Mouse (Mus musculus) CH12.LX (cell line): ENCODE data around the gene Adam30.

Experiments
- CHD2 ChIP-seq: IDR thresholded peaks from 2 replicates; pipeline ENCODE4 v1.6.1; 2011; ENCODE audit warnings: low read length, improper control_type of control experiment
- CTCF ChIP-seq, 2 experiments: IDR thresholded peaks in 1 of 2; conservative IDR thresholded peaks in 1 of 2; 2 replicates each; pipeline ENCODE4 v1.5.1; 2011 to 2012; ENCODE audit warnings: low read depth in 2 of 2, low read length in 2 of 2, improper control_type of control experiment in 1 of 2, inconsistent platforms in 1 of 2, mild to moderate bottlenecking in 1 of 2, moderate library complexity in 1 of 2
- EP300 ChIP-seq: IDR thresholded peaks from 2 replicates; pipeline ENCODE4 v1.6.1; 2011; ENCODE audit warnings: low read length, improper control_type of control experiment
- MAFK ChIP-seq: IDR thresholded peaks from 2 replicates; pipeline ENCODE4 v1.6.1; 2011; ENCODE audit warnings: low read length, improper control_type of control experiment; ENCODE audit not compliant: insufficient replicate concordance
- MAX ChIP-seq: IDR thresholded peaks from 2 replicates; pipeline ENCODE4 v1.6.1; 2011; ENCODE audit warnings: low read length, improper control_type of control experiment
- MAZ ChIP-seq: IDR thresholded peaks from 2 replicates; pipeline ENCODE4 v1.6.1; 2012; ENCODE audit warnings: low read depth, mild to moderate bottlenecking, inconsistent platforms, low read length, improper control_type of control experiment, moderate library complexity
- MEF2A ChIP-seq: IDR thresholded peaks from 2 replicates; pipeline ENCODE4 v1.6.1; 2014; ENCODE audit warnings: low read depth, mild to moderate bottlenecking, inconsistent platforms, low read length, improper control_type of control experiment, borderline replicate concordance
- NELFE ChIP-seq: IDR thresholded peaks from 2 replicates; pipeline ENCODE4 v1.6.1; 2011; ENCODE audit warnings: low read depth, low read length, improper control_type of control experiment
- POLR2A ChIP-seq: IDR thresholded peaks from 2 replicates; pipeline ENCODE4 v1.6.1; 2011; ENCODE audit warnings: low read depth, mild to moderate bottlenecking, improper control_type of control experiment, low read length
- POLR2AphosphoS2 ChIP-seq: IDR thresholded peaks from 2 replicates; pipeline ENCODE4 v1.6.1; 2011; ENCODE audit warnings: low read depth, low read length, improper control_type of control experiment
- UBTF ChIP-seq: IDR thresholded peaks from 2 replicates; pipeline ENCODE4 v1.6.1; 2012; ENCODE audit warnings: low read depth, mild to moderate bottlenecking, inconsistent platforms, low read length, improper control_type of control experiment, moderate library complexity
- USF1 ChIP-seq: IDR thresholded peaks from 2 replicates; pipeline ENCODE4 v1.6.1; 2014; ENCODE audit warnings: low read depth, mild to moderate bottlenecking, inconsistent platforms, low read length, improper control_type of control experiment

DNA sequence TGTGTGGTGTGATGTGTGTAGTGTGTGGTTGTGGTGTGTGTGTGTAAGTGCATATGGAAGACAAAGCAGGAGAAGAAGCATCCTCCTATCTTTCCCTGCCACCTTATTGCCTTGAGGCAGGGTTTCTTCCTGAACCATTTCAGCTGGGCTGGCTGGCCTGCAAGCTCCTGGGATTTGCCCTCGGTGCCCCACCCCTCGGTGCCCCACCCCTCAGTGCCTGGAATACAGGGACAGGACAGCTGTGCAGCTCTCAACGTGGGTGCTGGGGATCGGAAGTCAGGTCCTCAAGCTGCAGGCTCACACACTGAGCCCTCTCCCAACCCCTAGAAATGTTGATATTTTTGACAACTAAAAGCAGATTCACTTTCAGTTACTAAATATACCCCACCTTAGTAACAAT, 4.3 kb upstream of the Adam30 start:
- TF ChIP-seq MAFK, result no peak
- TF ChIP-seq POLR2A, result no peak
- TF ChIP-seq UBTF, result no peak
- TF ChIP-seq NELFE, result no peak
- no peak for TF ChIP-seq MEF2A
- TF ChIP-seq MAX, result no peak
- no peak for TF ChIP-seq MAZ
- no peak for TF ChIP-seq EP300
- TF ChIP-seq USF1, result no peak
- no peak for TF ChIP-seq POLR2AphosphoS2
- no peak for TF ChIP-seq CTCF (conservative IDR thresholded peaks at IDR 0.05 in 1 of 2, IDR thresholded peaks at IDR 0.05 in 1 of 2; ENCODE audit: low read depth in 2 of 2, low read length in 2 of 2)
- TF ChIP-seq CHD2, result no peak
